Mouse (Mus musculus) limb, embryonic 12.5 days (tissue): ENCODE data around the gene Grifin. TPM values are rescaled to one million over a fixed set of nuclear protein-coding genes. Genes with fewer than 3 reads are reported as not detected.

Experiments used
- ATAC-seq: fragments of 200-750 bp; cut with Nextera tagmentation; 2 replicates; pipeline ENCODE4 v1.8.0; 2017; ENCODE audit warnings: low read depth, moderate TSS enrichment; ENCODE audit not compliant: insufficient number of reproducible peaks, insufficient read depth, low FRiP score, low TSS enrichment
- H3K27ac ChIP-seq: fragments of 300-500 bp; sonication (generic); 2 replicates; pipeline ENCODE4 v1.5.1; 2016; ENCODE audit warnings: mild to moderate bottlenecking, moderate library complexity
- H3K27me3 ChIP-seq: fragments of 300-500 bp; sonication (generic); 2 replicates; pipeline ENCODE4 v1.6.1; 2016; ENCODE audit warnings: mild to moderate bottlenecking, moderate library complexity
- H3K36me3 ChIP-seq: fragments of 300-500 bp; sonication (generic); 2 replicates; pipeline ENCODE4 v1.6.1; 2016; ENCODE audit warnings: mild to moderate bottlenecking, moderate library complexity
- H3K4me1 ChIP-seq: fragments of 300-500 bp; sonication (generic); replicated peaks from 2 replicates; pipeline ENCODE4 v1.6.1; 2016
- H3K4me2 ChIP-seq: fragments of 300-500 bp; sonication (generic); 2 replicates; pipeline ENCODE4 v1.6.1; 2016; ENCODE audit warnings: mild to moderate bottlenecking, moderate library complexity
- H3K4me3 ChIP-seq: fragments of 300-500 bp; sonication (generic); replicated peaks from 2 replicates; pipeline ENCODE4 v1.5.1; 2016; ENCODE audit warnings: mild to moderate bottlenecking
- H3K9ac ChIP-seq: fragments of 300-500 bp; sonication (generic); replicated peaks from 2 replicates; pipeline ENCODE4 v1.6.1; 2016; ENCODE audit warnings: mild to moderate bottlenecking, moderate library complexity
- H3K9me3 ChIP-seq: fragments of 300-500 bp; sonication (generic); 2 replicates; pipeline ENCODE4 v1.6.1; 2016; ENCODE audit warnings: mild to moderate bottlenecking, moderate library complexity
- WGBS: fragments of 180-500 bp; shearing (Covaris S2); methylation state at CpG from one replicate; pipeline ENCODE4 v1.1.7; 2016; 5-methylcytosine and 5-hydroxymethylcytosine counted together
- polyA plus RNA-seq: library from polyadenylated mRNA; unstranded; fragments of >200 nt; fragmentation: Nextera tagmentation; extraction: Ambion mirVana; gene quantifications from 2 replicates; pipeline ENCODE4 v1.2.1, GENCODE M21; 2016

The Grifin gene
- polyA plus RNA-seq, 1 experiment from 2014 or later, result 0.36 TPM

GRCm38 (mm10) chr5:140549306-140550047 is 15.4 kb downstream of the Grifin start:
- ATAC-seq, result no peak
- WGBS, result 54% methylated on average over 17 of the region's 17 CpGs
- Histone ChIP-seq H3K4me3 (no peak overlapping the region), H3K36me3 (no peaks in the 10 kb centered on the region), H3K9me3 (peaks cover 4% of the 10 kb centered on the region; the same call in 1 of the 2 replicates), H3K4me1 (0 out of 2 replicates have a peak, but pooled peaks cover 2% of the 10 kb centered on the region), H3K4me2 (no peak overlapping the region), H3K9ac (no peak overlapping the region), H3K27me3 (no peaks in the 10 kb centered on the region), H3K27ac (no peak overlapping the region)

GRCm38 (mm10) chr5:140546332-140546731 is 18.5 kb downstream of the Grifin start:
- no peaks in the 10 kb centered on the region for H3K36me3 ChIP-seq
- peaks cover 4% of the 10 kb centered on the region; the same call in 1 of the 2 replicates for H3K9me3 ChIP-seq
- H3K27ac ChIP-seq, result no peak overlapping the region
- no peaks in the 10 kb centered on the region for H3K27me3 ChIP-seq
- ATAC-seq, result no peak
- H3K4me3 ChIP-seq, result no peak overlapping the region
- WGBS, result 86% methylated on average over 19 of the region's 19 CpGs
- no peak overlapping the region for H3K4me2 ChIP-seq
- 0 out of 2 replicates have a peak, but pooled peaks cover 2% of the 10 kb centered on the region for H3K4me1 ChIP-seq
- H3K9ac ChIP-seq, result no peak overlapping the region

GRCm38 (mm10) chr5:140545651-140546050 is 19.2 kb downstream of the Grifin start:
- Histone ChIP-seq H3K9me3 (peaks cover 4% of the 10 kb centered on the region; the same call in 1 of the 2 replicates), H3K27ac (no peak overlapping the region), H3K27me3 (no peaks in the 10 kb centered on the region), H3K4me1 (0 out of 2 replicates have a peak, but pooled peaks cover 2% of the 10 kb centered on the region), H3K9ac (no peak overlapping the region), H3K36me3 (no peaks in the 10 kb centered on the region), H3K4me3 (no peak overlapping the region), H3K4me2 (no peak overlapping the region)
- 71% methylated on average over 6 of the region's 6 CpGs for WGBS
- no peak for ATAC-seq

GRCm38 (mm10) chr5:140542811-140543575 is 21.9 kb downstream of the Grifin start:
- 78% methylated on average over 9 of the region's 9 CpGs for WGBS
- Histone ChIP-seq H3K27me3 (no peaks in the 10 kb centered on the region), H3K4me2 (no peak overlapping the region), H3K9ac (0 out of 2 replicates have a peak overlapping the region, but pooled peaks have one; percentile 14), H3K4me1 (no peaks in the 10 kb centered on the region), H3K36me3 (no peaks in the 10 kb centered on the region), H3K27ac (no peak overlapping the region), H3K4me3 (no peak overlapping the region), H3K9me3 (peaks cover 2% of the 10 kb centered on the region; the same call in 1 of the 2 replicates)
- no peak for ATAC-seq

- Histone ChIP-seq H3K27me3 (no peaks in the 10 kb centered on the region), H3K4me3 (no peak overlapping the region), H3K9me3 (no peaks in the 10 kb centered on the region), H3K4me1 (no peaks in the 10 kb centered on the region), H3K4me2 (no peak overlapping the region), H3K27ac (no peak overlapping the region), H3K36me3 (no peaks in the 10 kb centered on the region), H3K9ac (no peak overlapping the region)
- peak; percentile 43; the same call in 1 of the 2 replicates for ATAC-seq
- 16% methylated on average over 8 of the region's 8 CpGs for whole genome bisulfite sequencing
These were observed 24.8 kb downstream of the Grifin start for GRCm38 (mm10) chr5:140540106-140540505.

DNA sequence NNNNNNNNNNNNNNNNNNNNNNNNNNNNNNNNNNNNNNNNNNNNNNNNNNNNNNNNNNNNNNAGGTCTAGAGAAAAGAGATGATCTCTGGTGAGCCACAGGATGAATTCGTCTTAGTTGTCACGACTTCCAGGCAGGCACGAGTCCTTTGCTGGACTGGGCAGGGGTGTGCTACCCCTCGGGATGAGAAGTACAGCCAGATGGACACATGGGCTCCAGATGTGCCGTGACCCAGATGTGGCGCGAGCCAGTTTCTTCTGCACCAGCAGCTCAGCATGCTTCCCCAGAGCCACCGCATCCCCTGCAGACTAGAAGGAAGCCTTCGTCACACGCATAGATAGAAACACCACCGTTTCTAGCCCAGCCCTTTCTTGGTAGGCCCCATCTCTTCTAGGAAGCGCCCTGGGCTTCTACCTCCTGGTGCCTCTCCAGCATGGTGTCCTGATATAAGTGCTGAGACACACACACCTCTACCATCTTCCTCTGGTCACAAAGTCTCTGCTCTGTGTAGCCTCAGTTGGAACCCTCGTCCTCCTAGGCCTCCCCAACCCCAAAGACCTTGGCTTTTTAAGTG is 26.7 kb downstream of the Grifin start:
- Histone ChIP-seq H3K27ac (no peak overlapping the region), H3K27me3 (no peaks in the 10 kb centered on the region), H3K4me3 (no peak overlapping the region), H3K9me3 (no peaks in the 10 kb centered on the region), H3K4me2 (no peak overlapping the region), H3K36me3 (no peaks in the 10 kb centered on the region), H3K4me1 (no peaks in the 10 kb centered on the region), H3K9ac (no peak overlapping the region)
- 44% methylated on average over 13 of the region's 13 CpGs for WGBS
- no peak for ATAC-seq

- Histone ChIP-seq H3K4me1 (no peaks in the 10 kb centered on the region), H3K9me3 (no peaks in the 10 kb centered on the region), H3K4me3 (no peak overlapping the region), H3K9ac (no peak overlapping the region), H3K27ac (no peak overlapping the region), H3K4me2 (no peak overlapping the region), H3K27me3 (no peaks in the 10 kb centered on the region), H3K36me3 (peaks cover 60% of the 10 kb centered on the region)
- ATAC-seq, result no peak
- 92% methylated on average over 2 of the region's 2 CpGs for WGBS
These were observed 38.1 kb downstream of the Grifin start for GRCm38 (mm10) chr5:140526754-140527153.

GRCm38 (mm10) chr5:140521196-140521595 is 43.7 kb downstream of the Grifin start:
- WGBS, result 95% methylated on average over 1 of the region's 1 CpGs
- ATAC-seq, result no peak
- Histone ChIP-seq H3K27me3 (no peaks in the 10 kb centered on the region), H3K4me2 (no peak overlapping the region), H3K36me3 (peaks cover 38% of the 10 kb centered on the region), H3K4me1 (peaks cover 16% of the 10 kb centered on the region), H3K9me3 (no peaks in the 10 kb centered on the region), H3K4me3 (no peak overlapping the region), H3K9ac (no peak overlapping the region), H3K27ac (no peak overlapping the region)

DNA sequence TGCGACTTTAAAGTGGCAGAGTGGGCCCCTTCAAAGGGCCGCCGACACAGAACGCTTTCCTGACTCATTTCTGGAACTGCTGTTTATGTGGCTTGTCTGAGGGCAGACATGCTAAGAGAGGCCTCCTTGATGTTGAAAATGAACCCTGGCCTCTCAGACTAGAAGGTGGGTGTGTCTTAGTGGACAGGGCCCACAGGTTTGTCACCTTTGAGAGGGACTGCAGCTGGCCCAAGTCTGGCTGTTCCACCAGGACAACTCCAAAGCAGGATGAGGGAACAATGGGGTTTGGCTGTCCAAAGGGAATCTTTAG is 47.0 kb downstream of the Grifin start:
- no peak overlapping the region for H3K4me2 ChIP-seq
- no peaks in the 10 kb centered on the region for H3K27me3 ChIP-seq
- H3K9me3 ChIP-seq, result no peaks in the 10 kb centered on the region
- no peak overlapping the region for H3K4me3 ChIP-seq
- H3K27ac ChIP-seq, result peak overlapping the region; percentile 62; the same call in 1 of the 2 replicates
- peaks cover 37% of the 10 kb centered on the region for H3K4me1 ChIP-seq
- peaks cover 11% of the 10 kb centered on the region for H3K36me3 ChIP-seq
- no peak for ATAC-seq
- H3K9ac ChIP-seq, result no peak overlapping the region
- WGBS, result 77% methylated on average over 4 of the region's 4 CpGs

GRCm38 (mm10) chr5:140517159-140517920 is 47.5 kb downstream of the Grifin start:
- Histone ChIP-seq H3K36me3 (peaks cover 8% of the 10 kb centered on the region; the same call in 1 of the 2 replicates), H3K4me1 (peaks cover 37% of the 10 kb centered on the region), H3K4me3 (no peak overlapping the region), H3K4me2 (no peak overlapping the region), H3K9ac (no peak overlapping the region), H3K27me3 (no peaks in the 10 kb centered on the region), H3K9me3 (no peaks in the 10 kb centered on the region), H3K27ac (peak overlapping the region; percentile 62; the same call in 1 of the 2 replicates)
- 87% methylated on average over 21 of the region's 21 CpGs for WGBS
- ATAC-seq, result no peak
